Mouse (Mus musculus) urinary bladder, postnatal 10 days (tissue): ENCODE data around the gene Lrp4.

ENCODE experiments used
- DNase-seq: peaks from one replicate; pipeline ENCODE4 v3.0.0; 2022; ENCODE audit warnings: low spot score

The Lrp4 gene

DNA sequence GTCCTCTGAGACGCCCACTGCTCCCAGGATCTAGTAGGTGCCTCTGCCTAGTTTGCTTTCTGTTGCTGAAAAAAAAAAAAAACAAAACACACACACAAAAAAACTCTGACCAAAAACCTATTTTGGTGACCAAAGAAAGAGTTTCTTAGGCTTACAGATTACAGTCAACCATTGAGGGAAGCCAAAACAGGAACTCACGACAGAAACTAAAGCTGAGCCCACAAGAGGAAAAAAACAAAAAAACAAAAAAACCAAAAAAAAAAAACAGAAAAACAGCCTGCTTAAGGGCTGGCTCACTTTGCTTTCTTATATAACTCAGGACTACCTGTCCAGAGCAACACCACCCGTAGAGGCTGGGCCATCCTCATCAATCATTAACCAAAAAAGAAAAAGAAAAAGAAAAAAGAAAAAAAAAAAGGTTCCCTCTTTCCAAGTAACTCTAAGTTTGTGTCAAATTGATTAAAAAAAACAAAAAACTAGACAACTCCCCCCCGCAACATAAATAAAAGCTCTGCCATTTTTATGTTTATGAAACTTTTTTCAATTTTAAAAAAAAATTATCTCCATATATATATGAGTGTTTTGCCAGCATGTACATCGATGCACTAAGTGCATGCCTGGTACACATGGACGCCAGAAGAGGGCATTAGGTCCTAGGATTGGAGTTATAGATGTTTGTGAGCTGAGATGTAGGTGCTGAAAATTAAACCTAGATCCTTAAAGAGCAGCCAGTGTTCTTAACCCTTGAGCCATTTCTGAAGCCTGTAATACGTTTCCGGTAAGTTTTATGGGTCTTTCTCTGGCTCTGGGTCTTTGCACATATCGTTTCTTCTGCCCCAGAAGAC is 3.9 kb upstream of the Lrp4 start:
- DNase-seq = no peak

DNA sequence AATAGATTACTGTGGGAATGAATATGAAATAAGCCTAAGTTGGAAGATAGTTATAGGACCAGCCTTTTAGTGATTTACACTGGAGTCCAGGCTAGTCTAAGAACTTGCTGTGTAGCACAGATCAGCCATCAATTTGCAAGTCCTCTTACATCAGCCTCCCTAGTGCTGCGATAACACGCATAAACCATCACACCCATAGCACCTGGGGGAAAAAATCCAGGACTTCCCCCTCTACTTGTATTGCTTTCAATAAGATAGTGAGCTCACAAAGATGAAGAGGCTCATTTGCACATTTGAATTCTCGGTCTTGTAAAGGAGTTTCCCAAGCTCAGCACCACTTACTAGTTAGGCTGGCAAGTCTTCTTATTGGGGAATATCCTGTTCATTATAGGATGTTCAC is 2.9 kb upstream of the Lrp4 start:
- no peak for DNase-seq

DNA sequence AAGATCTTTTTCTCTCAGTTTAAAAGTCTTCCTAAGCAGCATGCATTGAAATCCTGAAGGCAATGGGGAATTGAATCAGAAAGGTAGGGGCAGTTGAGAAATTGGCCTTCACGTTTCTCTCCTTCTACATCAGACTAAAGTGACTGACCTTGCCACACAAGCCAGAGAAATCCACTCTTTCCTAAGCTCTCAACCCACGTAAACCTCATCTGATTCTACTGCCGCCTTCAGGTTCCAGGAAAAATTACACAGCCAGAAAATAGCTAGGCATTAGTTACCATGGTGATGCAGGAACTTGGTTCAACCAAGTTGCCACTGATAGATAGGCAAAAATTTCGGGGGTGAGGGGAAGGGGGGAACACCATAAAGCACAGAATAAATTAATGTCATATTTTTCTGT is 1.5 kb upstream of the Lrp4 start:
- DNase-seq = no peak

DNA sequence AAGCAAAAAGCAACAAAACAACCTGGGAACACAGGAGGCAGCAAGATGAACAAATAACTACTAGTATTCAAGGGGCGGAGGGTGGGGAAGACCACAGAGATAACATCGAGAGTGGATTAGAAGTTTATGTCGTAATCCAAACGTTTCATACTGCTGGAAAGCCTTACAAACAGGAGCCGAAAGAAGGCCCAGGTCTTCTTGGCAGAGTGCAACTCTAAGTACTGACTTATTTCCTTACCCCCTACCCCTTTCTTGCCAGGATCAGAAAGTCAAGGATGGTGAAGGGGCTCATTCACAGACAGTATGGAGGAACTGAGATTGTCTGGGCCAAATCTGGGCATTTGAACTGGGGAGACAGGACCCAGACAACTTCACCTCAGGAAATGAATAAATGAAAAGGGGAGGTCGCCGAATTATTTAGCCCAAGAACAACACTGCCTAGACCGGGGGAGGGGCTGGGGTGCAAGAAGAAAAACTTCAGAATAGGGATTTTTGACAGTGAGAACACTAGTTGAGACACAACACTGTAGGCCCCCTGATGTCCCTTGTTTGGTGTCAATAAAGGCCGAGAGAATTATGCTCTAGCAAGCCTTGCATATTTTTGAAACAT is 715 bp upstream of the Lrp4 start:
- no peak for DNase-seq

DNA sequence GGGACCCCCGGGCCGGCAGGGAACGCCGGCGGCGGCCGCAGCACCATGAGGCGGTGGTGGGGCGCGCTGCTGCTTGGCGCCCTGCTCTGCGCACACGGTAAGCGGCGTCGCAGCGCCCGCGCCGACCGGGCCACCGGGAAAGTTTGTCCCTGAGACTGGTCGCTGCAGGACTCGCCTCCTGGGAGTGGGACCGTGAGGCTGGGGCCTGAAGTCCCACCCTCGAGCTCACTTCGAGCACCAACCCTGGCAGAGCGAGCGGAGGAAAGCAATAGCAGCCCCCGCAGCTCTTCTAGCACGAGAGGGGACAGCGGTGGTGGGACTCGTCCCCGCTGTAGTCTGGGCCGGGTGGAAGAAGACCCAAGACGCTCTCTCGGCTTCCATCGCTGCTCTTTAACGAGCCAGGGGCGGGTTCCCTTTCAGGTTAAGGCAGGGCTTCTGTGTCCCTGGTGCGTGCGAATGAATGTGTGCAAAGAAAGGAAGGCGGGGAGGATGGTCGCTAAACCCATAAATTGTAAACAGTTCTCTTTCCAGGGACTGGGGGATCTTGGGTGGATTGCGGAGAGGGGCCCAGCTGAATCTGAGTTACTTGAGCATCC is 443 bp downstream of the Lrp4 start:
- DNase-seq = no peak

DNA sequence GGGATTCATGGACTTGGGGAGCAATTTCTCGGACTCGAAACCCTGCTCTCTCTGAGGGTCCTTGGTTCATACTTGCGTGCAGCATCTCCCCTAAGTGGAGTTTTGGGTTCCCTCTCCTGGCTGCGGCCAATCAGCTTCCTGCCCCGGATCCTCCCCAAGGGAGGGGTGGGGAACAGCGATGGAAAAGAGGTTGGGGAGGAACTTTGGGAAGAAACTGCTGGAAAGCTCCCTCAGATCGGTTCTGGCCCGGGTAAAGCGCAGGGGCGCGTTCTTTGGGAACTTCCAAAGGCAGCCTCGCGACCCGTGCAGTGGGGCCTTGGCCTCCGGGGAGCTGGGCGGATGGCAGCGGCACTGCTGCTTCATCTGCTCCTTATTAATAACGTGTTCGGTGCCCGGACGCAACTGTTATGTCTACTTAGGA is 951 bp downstream of the Lrp4 start:
- no peak for DNase-seq

DNA sequence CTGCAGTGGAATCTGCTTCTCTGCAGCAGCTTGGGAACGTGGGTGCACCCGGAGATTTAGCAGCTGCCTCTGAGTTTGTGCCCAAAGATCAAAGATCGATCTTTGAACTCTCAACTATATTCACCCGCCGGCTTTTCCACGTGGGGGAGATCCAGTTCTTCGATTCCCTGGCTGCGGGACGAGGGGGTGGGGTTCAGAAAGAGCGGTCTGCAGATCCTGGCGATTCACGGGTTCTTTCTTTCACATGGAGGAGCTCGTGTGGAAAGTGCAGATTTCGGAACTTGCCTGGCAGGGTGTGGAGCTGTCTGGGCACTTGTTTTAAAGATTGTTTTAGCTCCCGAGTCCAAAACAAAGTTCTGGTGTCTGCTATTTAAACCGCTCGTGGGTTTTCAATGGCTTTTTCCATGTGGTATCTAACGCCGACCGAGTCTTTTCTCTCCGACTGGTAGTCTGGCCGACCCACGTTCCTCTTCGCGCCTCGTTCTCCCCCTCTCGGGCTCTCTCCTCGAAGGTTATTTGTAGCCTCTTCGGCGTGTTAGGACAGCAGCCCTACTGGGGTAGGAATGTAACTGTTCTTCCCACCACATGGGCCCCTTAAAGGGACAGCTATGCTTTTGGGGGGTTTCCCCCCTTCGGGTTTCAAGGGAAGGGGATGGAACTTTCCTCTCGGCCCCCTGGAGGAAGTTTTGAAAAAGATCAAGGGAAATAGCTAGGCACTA is 1.5 kb downstream of the Lrp4 start:
- no peak for DNase-seq

DNA sequence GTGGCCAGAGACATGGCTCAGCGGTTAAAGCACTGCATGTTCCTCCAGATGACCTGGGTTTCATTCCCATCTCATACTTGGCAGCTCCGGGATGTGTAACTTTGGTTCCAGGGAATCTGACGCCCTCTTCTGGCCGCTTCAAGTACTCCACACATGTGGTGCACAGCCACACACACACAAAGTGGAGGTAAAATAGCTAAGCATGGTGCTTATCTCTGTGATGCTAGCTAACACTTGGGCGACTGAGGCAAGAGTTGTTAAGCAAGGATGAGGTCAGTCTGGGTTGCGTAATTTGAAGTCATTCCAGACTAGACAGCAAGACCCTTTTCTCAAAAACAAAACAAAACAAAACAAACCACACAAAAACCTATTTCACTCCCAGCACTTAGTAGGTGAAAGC is 2.8 kb downstream of the Lrp4 start:
- DNase-seq = no peak

DNA sequence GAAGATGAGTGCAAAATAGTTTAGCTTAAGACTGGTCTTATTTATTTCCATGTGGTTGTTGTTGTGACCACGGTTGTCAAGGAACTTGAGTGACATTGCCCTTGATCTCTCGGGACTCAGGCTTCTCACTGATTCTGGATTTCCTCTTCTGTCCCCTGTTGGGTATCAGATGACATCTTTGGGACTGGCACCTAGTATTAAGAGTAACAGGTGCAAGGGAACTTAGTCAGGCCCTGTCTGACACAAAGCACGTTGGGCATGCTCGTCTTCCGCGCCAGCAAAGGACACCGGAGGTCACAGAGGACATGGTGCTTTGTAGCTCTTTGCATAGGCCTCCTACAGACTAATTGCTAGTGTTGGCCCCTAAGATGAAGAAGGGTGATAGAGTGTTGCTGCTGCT is 3.5 kb downstream of the Lrp4 start:
- DNase-seq = no peak

DNA sequence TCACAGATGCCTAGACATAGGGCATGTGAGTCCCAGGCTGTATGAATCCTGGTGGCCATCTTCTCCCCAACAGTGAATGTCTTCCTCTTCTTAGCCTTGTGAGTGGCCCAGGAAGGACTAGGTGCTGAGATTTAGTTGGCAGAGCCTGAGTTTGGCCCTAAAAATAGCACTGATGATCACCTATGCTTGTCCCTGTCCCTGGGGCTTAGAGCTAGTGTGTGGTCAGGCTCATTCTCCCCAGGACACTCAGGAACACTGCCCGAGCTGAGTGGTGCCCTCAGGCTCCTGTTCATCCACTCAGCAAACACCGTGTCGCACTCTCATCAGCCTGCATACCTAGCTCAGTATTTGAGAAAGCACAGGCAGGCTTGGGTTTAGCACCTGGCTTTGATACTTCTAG is 4.0 kb downstream of the Lrp4 start:
- no peak for DNase-seq

DNA sequence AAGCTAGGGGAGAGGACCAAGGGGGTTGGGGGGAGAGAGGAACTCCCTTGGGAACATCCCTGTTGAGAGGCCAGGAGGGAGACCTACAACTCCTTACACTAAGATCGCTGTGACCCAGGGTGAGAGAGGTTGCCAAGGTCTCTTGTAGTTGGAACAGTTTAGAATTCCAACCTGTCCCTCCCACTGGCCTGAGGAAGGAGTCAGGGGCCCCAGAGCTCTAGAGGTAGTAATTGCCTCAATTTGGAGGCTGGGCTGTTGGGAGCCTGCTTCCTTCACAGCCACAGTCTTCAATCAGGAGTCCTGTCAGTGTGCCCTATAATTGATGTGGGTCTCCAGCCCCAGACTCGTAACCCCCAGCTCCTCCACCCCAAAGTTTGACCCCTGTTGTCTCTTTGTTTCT is 4.9 kb downstream of the Lrp4 start:
- no peak for DNase-seq

DNA sequence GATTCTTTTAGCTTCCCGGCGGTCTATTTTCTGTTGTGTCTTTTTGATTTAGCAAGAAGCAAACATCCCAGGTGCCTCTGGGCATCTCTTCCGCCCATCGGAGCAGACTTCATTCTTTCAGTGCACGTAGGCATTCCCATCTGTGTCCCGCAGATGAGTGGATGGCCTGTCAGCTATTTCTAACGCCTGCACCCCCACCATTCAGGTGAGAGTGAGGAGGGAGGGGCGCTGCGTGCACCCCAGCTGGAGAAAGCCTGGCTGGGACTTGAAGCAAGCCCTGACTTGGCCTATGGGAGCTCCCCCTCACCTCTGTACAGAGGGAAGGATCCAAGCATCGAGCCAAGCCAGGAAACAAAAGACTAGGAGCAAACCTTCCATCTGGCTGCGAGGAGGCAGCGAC is 5.4 kb downstream of the Lrp4 start:
- DNase-seq = no peak

DNA sequence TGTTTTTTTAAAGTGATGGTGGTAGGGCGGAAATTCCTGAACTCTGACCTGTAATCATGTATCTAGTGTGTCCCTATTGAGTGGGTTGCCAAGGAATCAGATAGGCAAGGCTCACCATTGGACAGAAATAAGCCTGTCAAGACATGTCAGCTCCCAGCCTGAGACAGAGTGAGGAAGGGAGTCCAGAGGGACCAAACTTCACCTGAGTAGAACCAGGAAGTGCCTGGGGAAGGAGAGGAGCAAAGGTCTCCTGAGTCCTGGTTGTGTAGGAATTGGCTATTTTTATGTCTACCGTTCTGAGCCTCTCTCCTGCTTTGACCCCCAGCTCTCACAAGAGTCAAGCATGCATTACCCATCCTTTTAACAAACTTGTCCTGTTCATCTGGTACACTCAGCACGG is 8.6 kb downstream of the Lrp4 start:
- no peak for DNase-seq

DNA sequence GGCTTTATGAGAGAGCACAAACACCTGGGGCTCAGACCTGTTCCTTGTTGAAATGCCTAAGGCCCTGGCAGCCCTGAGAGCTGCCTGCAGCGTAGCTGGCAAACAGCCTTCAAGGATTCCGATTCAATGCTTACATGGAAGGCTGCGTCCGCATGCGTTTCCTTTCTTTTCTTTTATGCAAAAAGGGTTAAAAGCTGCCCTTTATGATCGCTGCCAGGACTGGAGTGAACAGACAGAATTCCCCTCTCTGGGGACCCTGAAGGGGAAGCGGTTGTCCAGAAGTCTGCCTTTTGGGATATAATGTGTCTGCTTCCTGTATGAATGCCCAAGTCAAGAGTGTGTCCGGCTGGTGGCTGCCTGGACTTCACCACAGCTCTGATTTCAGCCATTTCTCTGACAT is 10.3 kb downstream of the Lrp4 start:
- no peak for DNase-seq

DNA sequence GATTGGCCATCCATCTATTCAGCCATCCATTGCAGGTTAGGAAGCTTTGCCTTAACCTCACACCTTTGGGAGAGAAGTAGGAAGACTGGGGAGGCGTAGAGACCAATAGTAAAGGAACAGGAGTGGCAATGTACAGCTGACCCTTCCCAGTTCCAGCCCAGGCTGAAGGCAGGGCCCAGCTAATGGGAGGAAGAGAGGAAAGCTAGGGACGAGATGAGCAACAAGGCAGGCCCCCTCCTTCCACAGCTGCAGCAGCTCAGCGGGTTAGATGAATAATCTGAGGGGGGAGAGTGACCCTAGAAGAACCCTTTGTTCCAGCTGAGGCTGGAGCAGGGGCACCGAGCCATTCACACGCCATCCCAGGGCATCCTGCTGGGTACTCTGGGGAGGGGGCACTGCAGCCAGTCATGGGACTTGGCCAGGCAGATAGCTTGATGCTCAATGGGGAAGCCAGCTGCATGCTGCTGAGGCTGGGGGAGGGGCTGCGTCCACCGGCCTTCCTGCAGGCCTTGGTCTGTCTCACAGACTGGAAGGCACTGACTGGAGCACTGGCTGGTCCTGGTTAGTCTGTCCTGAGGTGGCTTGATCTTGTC is 12.8 kb downstream of the Lrp4 start:
- DNase-seq = no peak

DNA sequence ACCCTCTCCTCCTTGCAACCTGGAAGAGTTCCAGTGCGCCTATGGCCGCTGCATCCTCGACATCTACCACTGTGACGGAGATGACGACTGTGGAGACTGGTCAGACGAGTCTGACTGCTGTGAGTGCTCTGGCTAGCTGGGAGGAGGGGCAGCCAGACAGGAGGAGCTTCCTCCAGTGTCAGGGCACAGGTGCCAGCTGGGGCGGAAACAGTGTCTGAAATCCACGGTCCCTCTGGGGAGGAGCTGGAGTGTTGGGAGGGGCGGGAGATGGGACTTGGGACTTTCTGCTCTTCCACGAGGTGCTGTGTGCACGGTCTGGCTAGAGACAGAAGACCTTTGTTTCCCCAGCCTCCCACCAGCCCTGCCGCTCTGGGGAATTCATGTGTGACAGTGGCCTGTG is 17.0 kb downstream of the Lrp4 start:
- no peak for DNase-seq

DNA sequence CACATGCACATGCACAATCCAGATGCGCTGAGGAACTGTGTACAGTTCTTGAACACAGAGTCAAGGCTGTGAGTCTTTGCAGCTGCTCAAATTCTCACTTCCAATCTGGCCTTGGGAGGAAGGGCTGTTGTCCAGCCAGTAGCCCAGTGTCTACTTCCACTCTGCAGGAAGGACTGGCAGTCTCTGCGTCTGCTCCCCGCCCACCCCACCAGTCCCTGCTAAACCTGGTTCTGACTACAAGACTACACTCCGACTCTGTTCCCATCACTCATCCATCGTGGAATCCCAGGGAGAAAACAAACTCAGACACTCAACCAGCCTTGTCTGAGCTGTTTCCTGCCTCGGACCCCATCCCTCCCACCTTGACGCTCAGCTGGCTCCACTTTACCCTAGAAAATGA is 18.5 kb downstream of the Lrp4 start:
- DNase-seq = no peak

DNA sequence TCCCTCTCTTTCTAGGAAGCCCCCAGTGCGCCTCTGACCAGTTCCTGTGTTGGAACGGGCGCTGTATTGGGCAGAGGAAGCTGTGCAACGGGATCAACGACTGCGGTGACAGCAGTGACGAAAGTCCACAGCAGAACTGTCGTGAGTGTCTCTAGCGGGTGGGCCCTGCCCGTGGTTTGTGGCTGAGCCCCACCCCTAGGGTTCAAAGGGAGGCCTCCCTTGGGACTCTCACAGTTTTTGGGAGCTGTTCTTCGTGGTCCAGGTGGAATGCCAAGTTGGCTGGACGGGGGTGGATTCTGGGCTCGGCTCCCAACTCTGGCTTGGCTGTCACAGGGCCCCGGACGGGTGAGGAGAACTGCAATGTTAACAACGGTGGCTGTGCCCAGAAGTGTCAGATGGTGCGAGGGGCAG is 18.9 kb downstream of the Lrp4 start:
- no peak for DNase-seq

DNA sequence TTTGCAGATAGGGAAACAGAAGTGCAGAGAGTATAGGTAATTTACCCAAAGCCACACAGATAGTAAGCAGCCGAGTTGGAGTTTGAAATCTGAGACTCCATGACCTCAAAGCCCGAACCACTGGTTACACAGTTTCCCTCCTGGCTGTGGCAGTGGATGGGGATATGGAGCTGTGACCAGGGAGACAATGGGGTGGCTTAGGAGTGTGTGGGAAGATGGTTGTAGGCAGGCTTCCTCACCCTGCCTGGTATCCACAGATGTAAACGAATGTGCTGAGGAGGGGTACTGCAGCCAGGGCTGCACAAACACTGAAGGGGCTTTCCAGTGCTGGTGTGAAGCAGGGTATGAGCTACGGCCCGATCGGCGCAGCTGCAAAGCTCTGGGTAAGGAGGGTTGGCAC is 19.5 kb downstream of the Lrp4 start:
- DNase-seq = no peak

DNA sequence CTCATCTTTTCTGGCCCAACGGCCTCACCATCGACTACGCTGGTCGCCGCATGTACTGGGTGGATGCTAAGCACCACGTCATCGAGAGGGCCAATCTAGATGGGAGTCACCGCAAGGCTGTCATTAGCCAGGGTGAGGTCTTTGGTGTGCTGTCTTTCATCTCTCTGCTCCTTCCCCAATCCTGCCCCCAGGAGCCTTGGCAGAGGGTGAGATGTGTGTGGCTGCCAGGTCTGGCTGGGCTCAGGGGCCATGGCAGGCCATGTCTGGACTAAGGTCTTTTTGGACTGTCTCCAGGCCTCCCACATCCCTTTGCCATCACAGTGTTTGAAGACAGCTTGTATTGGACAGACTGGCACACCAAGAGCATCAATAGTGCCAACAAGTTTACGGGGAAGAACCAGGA is 23.1 kb downstream of the Lrp4 start:
- no peak for DNase-seq

DNA sequence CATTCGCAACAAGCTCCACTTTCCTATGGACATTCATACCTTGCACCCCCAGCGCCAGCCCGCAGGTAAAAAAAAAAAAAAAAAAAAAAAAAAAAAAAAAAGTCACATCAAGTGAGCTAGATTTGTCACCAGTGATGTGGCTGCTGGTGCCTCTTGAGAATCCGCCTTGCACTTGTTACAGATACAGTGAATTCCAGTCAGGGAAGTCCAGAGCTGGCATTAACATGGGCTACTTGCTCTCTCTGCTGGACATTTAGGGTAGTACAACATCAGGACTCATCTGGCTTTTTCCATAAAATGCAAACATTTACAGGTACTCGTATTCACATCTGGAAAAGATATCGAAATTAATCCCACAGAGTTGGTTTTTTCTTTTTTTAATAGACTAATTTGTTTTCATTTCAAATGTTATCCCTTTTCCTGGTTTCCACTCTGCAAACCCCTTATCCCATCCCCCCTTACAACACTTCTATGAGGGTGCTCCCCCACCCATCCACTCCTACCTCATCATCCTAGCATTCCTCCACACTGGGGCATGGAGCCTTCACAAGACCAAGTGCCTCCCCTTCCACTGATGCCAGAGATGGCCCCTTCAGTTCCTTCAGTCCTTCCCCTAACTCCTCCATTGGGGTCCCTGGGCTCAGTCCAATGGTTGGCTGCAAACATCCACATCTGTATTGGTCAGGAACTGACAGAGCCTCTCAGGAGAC is 23.6 kb downstream of the Lrp4 start:
- DNase-seq = no peak

DNA sequence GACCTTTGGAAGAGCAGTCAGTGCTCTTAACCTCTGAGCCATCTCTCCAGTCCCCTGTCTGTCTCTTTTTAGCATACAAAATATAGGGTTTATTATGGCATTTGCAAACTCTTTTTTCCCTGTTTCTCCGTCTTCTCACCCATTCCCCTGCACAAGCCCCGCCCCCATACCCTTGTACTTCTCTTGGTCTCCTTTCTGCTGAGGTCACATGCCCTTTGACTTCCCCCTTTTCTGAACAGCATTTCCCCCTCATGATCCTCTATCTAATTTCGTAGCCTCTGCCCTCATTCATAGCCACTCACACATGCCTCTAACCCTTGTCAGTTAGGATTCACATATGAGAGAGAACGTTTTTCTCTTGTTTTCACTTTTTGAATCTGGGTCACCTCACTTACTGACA is 27.4 kb downstream of the Lrp4 start:
- no peak for DNase-seq
